17 mouse cellular contexts compared by ENCODE assay signal in the genomic region with DNA sequence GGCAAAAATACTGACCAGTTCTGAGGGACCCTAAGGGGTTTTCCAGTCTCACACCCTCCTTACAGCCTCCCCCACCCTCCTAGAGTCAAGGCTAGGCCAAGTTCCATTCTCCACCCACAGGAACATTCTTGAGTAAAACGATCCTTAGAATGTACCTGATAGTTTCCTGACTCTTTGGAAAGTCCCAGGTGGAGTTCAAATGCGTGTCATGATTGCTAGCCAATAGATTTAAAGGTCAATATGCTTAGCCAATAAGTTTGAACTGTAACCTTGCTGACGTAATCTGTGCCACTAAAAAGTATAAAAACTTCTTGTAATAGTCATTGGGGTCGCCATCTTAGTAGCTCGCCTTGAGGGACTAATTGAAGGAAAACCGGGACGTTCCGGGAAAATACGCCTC.
"Had no signal": no experiment of that assay in that cellular context is flagged by ENCODE, and none has a peak within 500 bp of the region (broad histone marks: within the 10 kb centered on the region; RNA-seq: fewer than 3 reads in every experiment).

No protein-coding gene starts in this region.

- H3K9me3 ChIP-seq: liver, embryonic 15.5 days; lung, embryonic 15.5 days; midbrain, embryonic 10.5 days; midbrain, embryonic 13.5 days; neural tube, embryonic 12.5 days; stomach, embryonic 15.5 days had no signal

- H3K9ac ChIP-seq: liver, embryonic 15.5 days; liver, postnatal 0 days; lung, embryonic 15.5 days; midbrain, embryonic 13.5 days; neural tube, embryonic 12.5 days; stomach, embryonic 15.5 days had no signal

- DNase-seq: liver, postnatal 0 days; lung, adult 2 months; lung, postnatal 4 days; right cerebral cortex, postnatal 14 days; thymus, adult 2 months; thymus, postnatal 25 days; thymus, postnatal 4 days had no signal

- H3K27me3 ChIP-seq: liver, embryonic 15.5 days; lung, embryonic 15.5 days; midbrain, embryonic 13.5 days; neural tube, embryonic 12.5 days; stomach, embryonic 15.5 days had no signal

- H3K4me2 ChIP-seq: liver, embryonic 15.5 days; lung, embryonic 15.5 days; midbrain, embryonic 13.5 days; neural tube, embryonic 12.5 days; stomach, embryonic 15.5 days had no signal

- H3K4me3 ChIP-seq: liver, embryonic 15.5 days; lung, embryonic 15.5 days; midbrain, embryonic 10.5 days; midbrain, embryonic 13.5 days; myocyte; neural tube, embryonic 12.5 days; stomach, embryonic 15.5 days had no signal

- H3K27ac ChIP-seq: liver, embryonic 15.5 days; lung, embryonic 15.5 days; midbrain, embryonic 10.5 days; midbrain, embryonic 13.5 days; neural tube, embryonic 12.5 days; stomach, embryonic 15.5 days; stomach, postnatal 0 days had no signal

- ATAC-seq: liver, postnatal 0 days; lung, postnatal 0 days; midbrain, embryonic 13.5 days; midbrain, embryonic 16.5 days had no signal

- H3K36me3 ChIP-seq: liver, embryonic 15.5 days; lung, embryonic 15.5 days; midbrain, embryonic 10.5 days; midbrain, embryonic 13.5 days; neural tube, embryonic 12.5 days; stomach, embryonic 15.5 days had no signal

- H3K4me1 ChIP-seq: midbrain, embryonic 10.5 days; neural tube, embryonic 12.5 days; stomach, embryonic 15.5 days had no signal
